Comparison of ENCODE assay signal across 8 mouse cellular contexts in genomic region chr10:76732881-76733676, GRCm38 (mm10). TPM values are rescaled to one million over a fixed set of nuclear protein-coding genes. Genes with fewer than 3 reads are reported as not detected.
DNase-seq lines count a peak whose midpoint lies in the region; ATAC-seq lines count a peak whose summit lies in the region.

No protein-coding gene starts in this region.

- no peaks in the 10 kb centered on the region for H3K36me3 ChIP-seq in hindbrain, embryonic 13.5 days

- DNase-seq in WW6 (ENCODE audit: low read depth, low spot score), result peak; percentile 43
- peak; percentile 75 to 90 for DNase-seq in cerebellum, postnatal 14 days
- peak; percentile 68 to 76 for DNase-seq in frontal cortex, postnatal 36 days (ENCODE audit: low spot score in 2 of 2)
- DNase-seq in layer of hippocampus, postnatal 14 days (ENCODE audit: low spot score in 2 of 2), result peak; percentile 73 to 74
- DNase-seq in lung, postnatal 36 days, result peak; percentile 89
- peak; percentile 86 for DNase-seq in right cerebral cortex, postnatal 14 days
- no peak for DNase-seq in B cell, adult 2 months

- no peaks in the 10 kb centered on the region for H3K9me3 ChIP-seq in hindbrain, embryonic 13.5 days

- H3K4me1 ChIP-seq in hindbrain, embryonic 13.5 days (replicated peaks), result peaks cover 30% of the 10 kb centered on the region

- peak overlapping the region; percentile 5; the same call in 1 of the 2 replicates for H3K9ac ChIP-seq in hindbrain, embryonic 13.5 days

- ATAC-seq in hindbrain, embryonic 13.5 days (ENCODE audit: low FRiP score), result peak; percentile 69

- H3K4me2 ChIP-seq in hindbrain, embryonic 13.5 days, result peak overlapping the region; percentile 39

- H3K27me3 ChIP-seq in hindbrain, embryonic 13.5 days, result 0 out of 2 replicates have a peak, but pooled peaks cover 4% of the 10 kb centered on the region

- H3K4me3 ChIP-seq in hindbrain, embryonic 13.5 days, result no peak overlapping the region

- H3K27ac ChIP-seq in hindbrain, embryonic 13.5 days, result peak overlapping the region; percentile 61

- WGBS in hindbrain, embryonic 13.5 days, result 16% methylated on average over 17 of the region's 17 CpGs

RNA-seq across cellular contexts. Expression of gene Col6a1, which starts 7.1 kb away (rescaled TPM):
- 24.1 and 28.8 TPM in 2 replicates for polyA plus RNA-seq in hindbrain, embryonic 13.5 days (2015; fragmentation: Nextera tagmentation; extraction: Ambion mirVana)
- 10 to 100 TPM; 39.4 to 41.8 TPM for total RNA-seq in layer of hippocampus, postnatal 14 days (2021)

Comparison
In these comparisons a context has a peak if more than half of its experiments do, and no peak if none do; other contexts are left out.
1. DNase-seq: peak in WW6 (single experiment), cerebellum, postnatal 14 days (2 of 2), frontal cortex, postnatal 36 days (2 of 2), layer of hippocampus, postnatal 14 days (2 of 2), lung, postnatal 36 days (single experiment) and right cerebral cortex, postnatal 14 days (single experiment); none in B cell, adult 2 months (0 of 2).